Mouse (Mus musculus): ENCODE results near the gene Lrrc72.

GRCm38 (mm10) chr12:36267670-36268246 is 14.6 kb upstream of the Lrrc72 start:
- no peak for TF ChIP-seq GATA1 (IDR thresholded peaks at IDR 0.05; ENCODE audit: borderline replicate concordance, low read length)
- no peak for TF ChIP-seq CTCF (IDR thresholded peaks at IDR 0.05; ENCODE audit: low read depth, low read length)

All from G1E (cell line).